Mouse (Mus musculus): ENCODE measurements around the gene Pde1c.
"Not testable (repeated sequence)": the region's sequence is repeated elsewhere in the genome, so short reads cannot be mapped to it uniquely, and the experiment has no call there.

The Pde1c gene

GRCm38 (mm10) chr6:56568470-56569372, at the start of gene Pde1c:
TSS of gene Pde1c (minus strand) at chr6:56569103.
- DNase-seq (ENCODE audit: low spot score): peak; percentile 24

- DNase-seq (ENCODE audit: low spot score): no peak
Measured at GRCm38 (mm10) chr6:56616982-56617613, 48.2 kb upstream of the Pde1c start.

GRCm38 (mm10) chr6:56616228-56616981, 47.5 kb upstream of the Pde1c start:
- no peak for DNase-seq (ENCODE audit: low spot score)

GRCm38 (mm10) chr6:56609529-56609928, 40.6 kb upstream of the Pde1c start:
- not testable (repeated sequence) for DNase-seq (ENCODE audit: low spot score)

GRCm38 (mm10) chr6:56608277-56608676, 39.4 kb upstream of the Pde1c start:
- peak; percentile 57 for DNase-seq (ENCODE audit: low spot score)

GRCm38 (mm10) chr6:56579568-56579967, 10.7 kb upstream of the Pde1c start:
- DNase-seq (ENCODE audit: low spot score): no peak

GRCm38 (mm10) chr6:56560891-56561290, 8.0 kb downstream of the Pde1c start:
- DNase-seq (ENCODE audit: low spot score): no peak

- no peak for DNase-seq (ENCODE audit: low spot score)
Measured at GRCm38 (mm10) chr6:56560474-56560888, 8.4 kb downstream of the Pde1c start.

GRCm38 (mm10) chr6:56558711-56559110, 10.2 kb downstream of the Pde1c start:
- DNase-seq (ENCODE audit: low spot score): no peak

- DNase-seq (ENCODE audit: low spot score): no peak
Measured at GRCm38 (mm10) chr6:56555848-56556247, 13.1 kb downstream of the Pde1c start.

GRCm38 (mm10) chr6:56555382-56555781, 13.5 kb downstream of the Pde1c start:
- no peak for DNase-seq (ENCODE audit: low spot score)

GRCm38 (mm10) chr6:56551022-56551421, 17.9 kb downstream of the Pde1c start:
- no peak for DNase-seq (ENCODE audit: low spot score)

- DNase-seq (ENCODE audit: low spot score): no peak
Measured at GRCm38 (mm10) chr6:56540247-56540646, 28.7 kb downstream of the Pde1c start.

- no peak for DNase-seq (ENCODE audit: low spot score)
Measured at GRCm38 (mm10) chr6:56534653-56535052, 34.2 kb downstream of the Pde1c start.

- no peak for DNase-seq (ENCODE audit: low spot score)
Measured at GRCm38 (mm10) chr6:56532257-56532656, 36.6 kb downstream of the Pde1c start.

GRCm38 (mm10) chr6:56523938-56524866, 44.7 kb downstream of the Pde1c start:
- DNase-seq (ENCODE audit: low spot score): no peak

GRCm38 (mm10) chr6:56489161-56489560, 79.7 kb downstream of the Pde1c start:
- DNase-seq (ENCODE audit: low spot score): no peak

GRCm38 (mm10) chr6:56485078-56485477, 83.8 kb downstream of the Pde1c start:
- no peak for DNase-seq (ENCODE audit: low spot score)

GRCm38 (mm10) chr6:56480914-56481482, 87.9 kb downstream of the Pde1c start:
- DNase-seq (ENCODE audit: low spot score): peak; percentile 42

- DNase-seq (ENCODE audit: low spot score): no peak
Measured at GRCm38 (mm10) chr6:56476581-56476980, 92.3 kb downstream of the Pde1c start.

- peak; percentile 15 for DNase-seq (ENCODE audit: low spot score)
Measured at GRCm38 (mm10) chr6:56458098-56458497, 110.8 kb downstream of the Pde1c start.
